12 mouse cellular contexts compared by ENCODE assay signal in the genomic region with DNA sequence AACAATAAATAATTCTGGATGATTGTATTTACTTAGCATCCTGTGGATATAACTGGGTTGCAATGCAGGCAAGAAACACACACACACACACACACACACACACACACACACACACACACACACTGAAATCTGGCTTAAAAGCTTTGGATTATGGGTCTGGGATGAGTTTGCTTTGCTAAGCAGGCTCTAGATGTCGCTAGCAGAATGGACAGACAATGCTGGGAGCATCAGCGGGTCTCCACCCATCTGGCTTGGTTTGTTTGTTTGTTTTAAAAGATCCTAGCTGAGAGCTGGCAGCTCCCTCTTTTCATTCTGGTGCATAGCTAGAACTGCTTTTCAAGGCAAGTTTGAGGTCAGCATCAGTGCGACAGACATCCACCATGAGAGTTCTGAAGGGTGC.
DNase-seq lines count a peak whose midpoint lies in the region; ATAC-seq and TF ChIP-seq lines count a peak whose summit lies in the region.
"Had no signal": no experiment of that assay in that cellular context is flagged by ENCODE, and none has a peak within 500 bp of the region (broad histone marks: within the 10 kb centered on the region; RNA-seq: fewer than 3 reads in every experiment).

No protein-coding gene starts in this region.

- intact Hi-C loops in left cerebral cortex, postnatal 14 days (cut with DNase I) = no loop called here
- intact Hi-C loops in left cerebral cortex, postnatal 36 days (cut with DNase I) = loop anchor here (5.0 to 10.0 kb wide), 2 partner anchors 496 to 604 kb away; no protein-coding TSS in a partner anchor

- peak; percentile 43 to 71 for DNase-seq in left cerebral cortex, postnatal 14 days (ENCODE audit: low spot score in 2 of 2)
- no peak for DNase-seq in left cerebral cortex, postnatal 36 days (ENCODE audit: low spot score in 2 of 2)
- peak; percentile 61 to 74 for DNase-seq in cerebellum, adult 2 months
- DNase-seq in layer of hippocampus, postnatal 10 days (ENCODE audit: low spot score in 2 of 2) = peak; percentile 31 to 35
- DNase-seq in spleen, postnatal 14 days (ENCODE audit: low spot score in 2 of 2) = no peak
- no peak for DNase-seq in lung, adult 18-20 months
- DNase-seq: adrenal gland, postnatal 14 days had no signal

- WGBS in cerebellum, adult 2 months = 4% methylated on average over 3 of the region's 3 CpGs

- H3K4me1 ChIP-seq in cerebellum, adult 2 months (ENCODE audit: control insufficient read depth, insufficient read depth, low read length) = peaks cover 4% of the 10 kb centered on the region
- H3K4me1 ChIP-seq: liver, embryonic 15.5 days had no signal

- H3K27me3 ChIP-seq in cerebellum, adult 2 months (ENCODE audit: control insufficient read depth, insufficient read depth, low read length) = no peaks in the 10 kb centered on the region

- peak; percentile 72 for TF ChIP-seq CTCF in cerebellum, adult 2 months (IDR thresholded peaks at IDR 0.05; ENCODE audit: borderline replicate concordance, insufficient read depth, low read depth, low read length)

- peak; percentile 50; the same call in 1 of the 2 replicates for ATAC-seq in cerebellum, adult (ENCODE audit: insufficient number of reproducible peaks, low FRiP score, low TSS enrichment)

- H3K4me3 ChIP-seq in cerebellum, adult 2 months (replicated peaks; ENCODE audit: insufficient read depth, low read depth, low read length) = no peak overlapping the region
- H3K4me3 ChIP-seq: heart, embryonic 10.5 days; liver, embryonic 15.5 days had no signal

- H3K27ac ChIP-seq in cerebellum, adult 2 months (ENCODE audit: insufficient read depth, low read length) = no peak overlapping the region
- H3K27ac ChIP-seq: heart, embryonic 10.5 days; kidney, postnatal 0 days; liver, embryonic 15.5 days; macrophage had no signal

- TF ChIP-seq POLR2A in cerebellum, adult 2 months (IDR thresholded peaks at IDR 0.05; ENCODE audit: borderline replicate concordance, insufficient read depth, low read length) = no peak

Comparison
In these comparisons a context has a peak if more than half of its experiments do, and no peak if none do; other contexts are left out.
1. DNase-seq: peak in left cerebral cortex, postnatal 14 days (2 of 2), cerebellum, adult 2 months (2 of 2) and layer of hippocampus, postnatal 10 days (2 of 2); none in left cerebral cortex, postnatal 36 days (0 of 2), spleen, postnatal 14 days (0 of 2) and lung, adult 18-20 months (0 of 2).